Mouse (Mus musculus): ENCODE results near the gene Prtg.

DNA sequence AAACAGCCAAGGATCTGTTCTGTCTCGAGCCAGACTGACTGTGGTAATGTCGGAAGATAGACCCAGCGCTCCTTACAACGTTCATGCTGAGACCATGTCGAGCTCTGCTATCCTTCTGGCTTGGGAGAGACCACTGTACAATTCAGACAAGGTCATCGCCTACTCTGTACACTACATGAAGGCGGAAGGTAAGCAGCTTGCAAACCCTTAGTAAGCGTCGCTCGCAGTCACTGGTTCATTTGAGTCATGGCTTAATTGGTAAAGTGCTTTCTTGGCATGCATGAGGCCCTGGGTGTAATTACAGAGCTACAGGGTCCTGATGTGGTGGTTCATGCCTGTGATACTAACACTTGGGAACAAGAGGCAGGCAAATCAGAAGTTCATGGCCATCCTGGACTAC is 44.9 kb downstream of the Prtg start:
- TF ChIP-seq TAL1 (IDR thresholded peaks at IDR 0.05; ENCODE audit: low read length) (no peak), GATA1 (IDR thresholded peaks at IDR 0.05; ENCODE audit: low read length) (no peak)
